Mouse (Mus musculus): ENCODE results near the gene Gm4353.
"Not testable (repeated sequence)": the region's sequence is repeated elsewhere in the genome, so short reads cannot be mapped to it uniquely, and the experiment has no call there.

DNA sequence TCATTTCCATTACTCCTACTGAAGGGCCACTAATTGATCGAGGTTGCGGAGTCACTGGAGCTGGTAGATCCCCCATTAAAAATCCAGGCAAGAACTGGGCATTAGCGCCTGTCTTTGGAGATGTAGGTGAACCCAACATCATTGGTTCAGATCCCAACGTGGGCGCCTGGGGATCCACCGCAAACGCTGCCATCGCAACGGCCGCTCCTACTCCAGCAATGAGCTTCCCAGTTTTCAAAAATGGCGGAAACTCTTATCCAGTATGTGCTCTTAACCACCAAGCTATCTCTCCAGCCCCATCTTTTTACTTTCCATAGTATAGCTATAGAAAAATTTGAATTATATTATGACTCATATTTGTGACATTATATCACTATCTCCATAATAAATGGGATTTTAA, at the start of gene Gm4353:
- not testable (repeated sequence) for TF ChIP-seq CTCF, EP300 (IDR thresholded peaks at IDR 0.05; ENCODE audit: low read depth)

Data from heart, postnatal 0 days (tissue).